Mouse (Mus musculus): Measurements from ENCODE around the gene Nfkbia.

Gene Nfkbia

GRCm38 (mm10) chr12:55492184-55492898 lies at the start of gene Nfkbia:
Gene Nfkbia, minus strand, starts transcription at chr12:55492647.
- peak; percentile 95 for DNase-seq (ENCODE audit: low read depth, low spot score)

DNA sequence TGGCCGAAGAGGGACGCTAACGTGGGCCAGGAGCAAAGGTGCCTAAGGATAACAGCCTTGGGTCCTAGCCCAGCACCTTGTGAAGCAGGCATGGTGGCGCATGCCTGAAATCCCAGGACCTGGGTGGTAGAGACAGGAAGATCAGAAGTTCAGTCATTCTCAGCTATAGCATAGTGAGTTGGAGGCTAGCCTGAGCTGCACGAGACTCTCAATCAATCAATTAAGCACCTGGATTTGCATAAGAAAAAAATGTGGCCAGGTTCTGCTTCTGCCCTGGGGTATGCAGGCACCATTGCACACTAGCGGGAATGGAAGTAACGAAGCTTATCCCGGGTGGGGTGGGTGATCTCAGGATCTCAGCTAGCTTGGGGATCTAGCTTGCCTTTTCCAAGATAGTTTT lies 46.7 kb upstream of the Nfkbia start:
- peak; percentile 41 for DNase-seq (ENCODE audit: low read depth, low spot score)

- no peak for DNase-seq (ENCODE audit: low read depth, low spot score)
These were observed 46.0 kb upstream of the Nfkbia start for GRCm38 (mm10) chr12:55538328-55538971.

- no peak for DNase-seq (ENCODE audit: low read depth, low spot score)
These were observed 45.3 kb upstream of the Nfkbia start for GRCm38 (mm10) chr12:55537742-55538141.

GRCm38 (mm10) chr12:55536537-55537135 lies 44.2 kb upstream of the Nfkbia start:
- peak; percentile 44 for DNase-seq (ENCODE audit: low read depth, low spot score)

- DNase-seq (ENCODE audit: low read depth, low spot score), result no peak
These were observed 34.7 kb upstream of the Nfkbia start for GRCm38 (mm10) chr12:55526983-55527752.

- DNase-seq (ENCODE audit: low read depth, low spot score), result peak; percentile 82
These were observed 25.8 kb upstream of the Nfkbia start for GRCm38 (mm10) chr12:55518061-55518738.

GRCm38 (mm10) chr12:55508817-55509216 lies 16.4 kb upstream of the Nfkbia start:
- DNase-seq (ENCODE audit: low read depth, low spot score), result no peak

GRCm38 (mm10) chr12:55507332-55507935 lies 15.0 kb upstream of the Nfkbia start:
- DNase-seq (ENCODE audit: low read depth, low spot score), result peak; percentile 73

- peak; percentile 94 for DNase-seq (ENCODE audit: low read depth, low spot score)
These were observed 13.5 kb upstream of the Nfkbia start for GRCm38 (mm10) chr12:55506029-55506330.

DNA sequence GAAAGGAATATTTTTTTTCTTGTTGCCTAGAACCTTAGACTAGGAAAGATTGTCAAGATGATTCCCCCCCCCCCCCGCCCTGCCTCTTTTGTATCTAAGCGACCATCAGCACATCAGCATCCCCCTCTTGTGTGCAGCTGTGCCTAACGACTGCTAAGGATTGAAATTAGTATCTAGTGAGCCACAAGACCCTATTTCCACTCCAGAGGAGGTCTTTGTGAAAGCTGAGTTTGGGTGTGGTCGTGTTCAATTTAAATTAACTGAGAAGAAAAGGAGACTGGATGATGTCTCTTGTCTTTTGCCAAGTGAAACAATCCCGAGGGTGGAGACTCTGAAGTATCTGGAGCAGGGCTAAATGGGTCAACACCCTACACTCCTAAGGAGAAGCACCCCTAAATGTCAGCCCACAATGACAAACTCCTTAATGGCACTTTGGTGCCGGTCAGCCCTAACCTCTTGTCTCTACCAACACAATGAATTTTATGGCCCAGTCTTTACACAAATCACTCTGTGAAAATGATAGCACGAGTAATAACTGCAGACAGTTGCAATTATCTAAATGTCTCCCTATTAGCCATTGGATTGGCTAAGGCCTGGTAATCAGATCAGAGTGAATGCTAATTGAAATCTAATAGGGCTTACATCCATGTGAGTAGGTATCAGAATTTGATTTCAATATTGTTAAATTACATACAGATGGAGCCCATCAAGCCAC lies 13.0 kb upstream of the Nfkbia start:
- DNase-seq (ENCODE audit: low read depth, low spot score), result peak; percentile 92

- DNase-seq (ENCODE audit: low read depth, low spot score), result peak; percentile 91
These were observed 6.6 kb upstream of the Nfkbia start for GRCm38 (mm10) chr12:55499031-55499430.

DNA sequence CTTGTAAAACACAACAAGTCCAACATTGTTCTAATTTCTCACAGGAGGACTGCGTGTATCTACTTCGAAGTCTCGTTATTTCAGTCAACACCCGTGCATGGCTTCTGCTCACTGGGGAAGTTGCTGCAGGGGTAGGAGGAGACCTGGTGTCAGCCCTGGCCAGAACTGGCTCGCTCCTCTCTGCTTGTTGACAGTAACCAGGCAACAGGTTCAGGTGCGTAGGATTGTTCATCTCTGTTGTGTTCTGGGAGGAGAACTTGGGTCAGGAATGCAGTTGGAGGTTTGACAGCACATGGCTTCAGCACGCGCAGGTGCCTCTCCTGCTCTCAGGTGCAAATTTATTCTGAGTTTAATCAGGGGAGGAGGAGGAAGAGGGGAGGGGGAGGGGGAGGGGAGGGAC lies 5.3 kb upstream of the Nfkbia start:
- peak; percentile 71 for DNase-seq (ENCODE audit: low read depth, low spot score)

GRCm38 (mm10) chr12:55495902-55496605 lies 3.6 kb upstream of the Nfkbia start:
- DNase-seq (ENCODE audit: low read depth, low spot score), result peak; percentile 75

- DNase-seq (ENCODE audit: low read depth, low spot score), result peak; percentile 88
These were observed 2.9 kb upstream of the Nfkbia start for GRCm38 (mm10) chr12:55495114-55495901.

GRCm38 (mm10) chr12:55493381-55493780 lies 934 bp upstream of the Nfkbia start:
- no peak for DNase-seq (ENCODE audit: low read depth, low spot score)

DNA sequence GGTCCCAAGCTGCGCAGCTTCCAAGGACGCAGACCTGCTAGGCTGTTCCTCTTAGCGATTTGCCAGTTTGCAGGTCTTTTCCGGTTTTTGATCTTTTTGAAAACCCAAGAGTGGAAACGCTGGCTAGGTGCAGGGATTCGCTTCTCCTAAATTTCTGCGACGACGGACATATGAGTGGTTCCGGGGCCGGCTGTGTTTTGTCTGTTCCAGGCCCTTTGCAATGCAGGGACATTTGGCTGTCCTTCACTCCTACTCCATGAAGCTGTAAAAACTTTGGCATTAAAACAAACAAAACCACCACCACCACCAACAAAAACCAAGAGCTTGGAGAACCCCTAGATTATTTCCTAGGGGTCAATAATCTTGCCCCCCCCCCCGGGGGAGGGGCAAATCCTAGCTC lies 494 bp upstream of the Nfkbia start:
- DNase-seq (ENCODE audit: low read depth, low spot score), result no peak

DNA sequence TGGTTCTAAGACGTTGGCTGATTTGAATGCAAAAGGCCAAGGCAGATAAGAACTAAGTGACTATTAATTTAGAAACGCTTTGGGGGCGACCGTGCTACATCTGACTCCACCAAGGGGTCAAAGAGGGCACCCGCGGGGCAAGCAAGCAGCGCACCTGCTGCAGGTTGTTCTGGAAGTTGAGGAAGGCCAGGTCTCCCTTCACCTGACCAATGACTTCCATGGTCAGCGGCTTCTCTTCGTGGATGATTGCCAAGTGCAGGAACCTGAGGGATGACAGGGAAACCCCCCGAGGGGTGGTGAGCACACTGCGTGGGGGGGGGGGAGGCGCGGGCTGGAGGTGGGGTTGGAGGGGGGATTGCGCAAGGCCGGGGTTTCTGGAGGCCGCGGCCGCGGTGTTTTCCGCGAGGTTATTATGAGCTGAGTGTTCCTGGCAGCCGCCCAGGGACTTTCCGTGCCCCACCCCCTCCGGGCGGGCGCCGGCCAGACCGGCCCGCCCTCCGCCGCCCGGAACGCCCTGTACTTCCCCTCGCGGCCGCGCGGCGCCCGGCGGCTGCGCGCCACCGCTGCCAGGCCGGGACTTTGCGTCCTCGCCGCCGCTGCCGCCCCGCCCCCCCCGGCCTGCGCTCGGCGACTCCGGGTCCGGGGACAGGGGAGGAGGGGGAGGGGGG lies 797 bp downstream of the Nfkbia start:
- DNase-seq (ENCODE audit: low read depth, low spot score), result peak; percentile 91

Data from ZHBTc4 (cell line).